Mouse (Mus musculus) left cerebral cortex, postnatal 36 days (tissue): ENCODE results near the gene Arl4c. TPM values are rescaled to one million over a fixed set of nuclear protein-coding genes. Genes with fewer than 3 reads are reported as not detected.
A peak's percentile ranks its signal among the peaks of the same experiment; 100 is the strongest.

Experiments used
- DNase-seq, 2 experiments: peaks; one replicate each; pipeline ENCODE4 v3.0.0; 2021 to 2022; ENCODE audit warnings: low spot score in 2 of 2, mixed read lengths in 1 of 2
- intact Hi-C: fragments of 180-260 bp; cut with DNase I; formaldehyde crosslinking; loops from one replicate; pipeline ENCODE4 v1.15.1; 2025
- total RNA-seq, 2 experiments: library from RNA; stranded (reverse); gene quantifications; 2 replicates each; pipeline ENCODE4 v1.2.3; 2021

Arl4c gene
- total RNA-seq, 2 experiments from 2014 or later, result 31.4 to 40.0 TPM

DNA sequence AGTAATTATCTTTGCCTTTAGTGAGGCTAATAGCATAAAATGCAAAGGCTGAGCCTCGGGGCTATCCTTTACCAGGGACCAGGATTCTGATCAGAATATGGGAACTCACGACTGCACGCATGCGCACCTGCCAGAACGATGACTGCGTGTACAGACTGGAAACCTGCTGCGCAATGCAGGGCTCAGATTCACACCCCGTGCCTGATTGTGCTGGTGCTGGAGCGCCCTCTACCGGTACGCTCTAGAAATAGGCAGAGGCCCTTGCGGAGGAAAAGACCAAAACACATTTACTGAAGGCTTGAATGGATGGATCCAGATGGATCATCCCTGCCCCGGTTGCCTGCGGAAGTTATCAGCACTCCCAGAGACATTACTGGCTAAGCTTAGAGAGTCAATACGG lies 3.8 kb upstream of the Arl4c start:
- intact Hi-C loops, result loop anchor here (1.0 to 5.0 kb wide), 3 partner anchors 249 to 348 kb away; no protein-coding TSS in a partner anchor
- peak; percentile 89 to 94 for DNase-seq

DNA sequence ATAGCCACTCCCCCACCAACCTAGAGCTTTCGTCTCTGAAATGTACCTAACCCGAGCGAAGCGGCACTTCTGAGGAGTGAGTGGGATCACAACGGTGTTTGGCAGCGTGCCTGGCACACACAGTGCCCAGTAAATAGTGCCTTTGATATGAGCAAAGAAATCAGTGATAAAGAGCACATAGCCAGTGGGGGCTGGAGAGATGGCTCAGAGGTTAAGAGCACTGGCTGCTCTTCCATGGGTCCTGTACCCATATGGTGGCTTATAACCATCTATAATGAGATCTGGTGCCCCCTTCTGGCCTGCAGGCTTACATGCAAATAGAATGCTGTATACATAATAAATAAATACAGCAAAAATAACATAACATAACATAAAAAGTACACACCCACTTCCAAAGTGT lies 3.0 kb upstream of the Arl4c start:
- DNase-seq, result no peak
- intact Hi-C loops, result loop anchor here (2.0 to 5.0 kb wide), 2 partner anchors 280 to 348 kb away; no protein-coding TSS in a partner anchor

DNA sequence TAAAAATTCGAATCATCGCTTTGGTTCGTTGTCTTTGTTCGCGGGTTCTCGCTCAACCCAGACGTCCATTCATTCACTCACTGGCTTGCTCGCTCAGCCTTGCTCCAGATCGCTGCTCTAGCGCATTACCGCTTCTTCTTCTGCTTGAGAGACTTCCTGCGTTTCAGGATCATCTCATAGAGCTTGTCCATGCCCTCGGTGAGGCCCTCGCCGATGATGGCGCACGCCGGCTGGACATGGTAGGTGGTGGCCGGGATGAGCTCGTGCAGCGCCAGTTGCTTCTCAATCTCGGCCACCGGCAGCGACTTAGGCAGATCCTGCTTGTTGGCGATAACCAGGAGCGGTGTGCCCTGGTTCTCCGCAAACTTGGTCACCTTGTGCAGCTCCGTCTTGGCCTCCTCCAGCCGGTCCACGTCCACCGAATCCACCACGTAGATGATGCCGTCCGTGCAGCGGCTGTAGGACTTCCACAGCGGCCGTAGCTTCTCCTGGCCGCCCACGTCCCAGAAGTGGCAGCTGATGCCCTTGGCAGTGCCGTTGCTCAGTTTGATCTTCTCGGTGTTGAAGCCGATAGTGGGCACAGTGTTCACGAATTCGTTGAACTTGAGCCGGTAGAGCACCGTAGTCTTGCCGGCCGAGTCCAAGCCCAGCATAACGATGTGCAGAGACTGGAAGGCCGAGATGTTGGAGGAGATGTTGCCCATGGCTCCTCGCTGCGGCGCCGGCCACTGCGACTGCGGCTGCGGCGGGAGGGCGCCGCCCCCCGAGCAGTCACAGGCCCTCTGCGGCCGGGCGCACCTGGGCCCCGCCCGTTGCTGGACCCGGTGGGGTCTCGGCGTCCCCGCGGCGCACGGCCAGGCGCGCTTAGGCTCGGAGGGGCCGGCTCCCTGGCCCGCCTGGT lies 810 bp downstream of the Arl4c start:
- intact Hi-C loops, result no loop called here
- DNase-seq, result peak in 1 of 2 experiments; percentile 58

DNA sequence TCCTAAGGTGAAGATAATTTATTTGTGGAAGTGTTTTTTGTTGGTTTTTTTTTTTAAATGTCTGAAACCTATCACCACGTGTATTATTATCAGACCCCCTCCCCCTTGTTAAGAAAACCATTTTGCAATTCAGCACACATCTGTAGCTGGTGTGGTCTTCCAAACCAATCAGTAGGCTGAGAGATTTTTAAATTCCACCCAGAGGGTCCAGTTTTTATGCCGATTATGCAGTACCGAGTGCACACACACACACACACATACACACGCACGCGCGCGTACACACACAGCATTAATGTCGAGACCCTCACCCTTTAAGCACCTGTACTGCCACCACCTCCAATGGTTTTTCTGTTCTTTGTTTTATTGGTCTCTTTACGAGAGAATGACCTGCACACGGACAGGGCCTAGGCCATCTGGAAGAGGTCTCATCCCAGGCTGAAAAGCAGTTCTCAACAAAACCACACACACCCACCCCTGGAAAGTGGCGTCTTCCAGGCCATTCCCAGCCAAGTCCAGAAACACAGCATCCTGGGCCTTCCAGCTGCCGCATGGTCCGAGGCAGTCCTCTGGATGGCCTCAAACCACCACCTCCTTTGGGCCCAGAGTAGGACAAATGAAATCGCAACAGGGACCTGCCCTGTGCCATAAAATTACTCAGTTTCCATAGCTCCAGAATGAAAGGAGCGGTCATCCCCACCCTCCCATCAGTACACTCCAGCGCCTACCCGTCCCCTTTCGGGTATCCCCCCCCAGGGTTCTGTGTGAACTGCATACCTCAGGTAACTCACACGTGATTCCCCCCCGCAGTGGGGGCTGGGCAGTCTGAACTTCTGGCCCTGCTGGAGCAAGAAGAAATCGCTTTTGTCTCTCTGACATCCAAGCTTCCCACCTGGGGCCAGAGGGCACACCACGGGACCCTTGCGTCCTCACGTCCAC lies 1.9 kb downstream of the Arl4c start:
- intact Hi-C loops, result no loop called here

DNA sequence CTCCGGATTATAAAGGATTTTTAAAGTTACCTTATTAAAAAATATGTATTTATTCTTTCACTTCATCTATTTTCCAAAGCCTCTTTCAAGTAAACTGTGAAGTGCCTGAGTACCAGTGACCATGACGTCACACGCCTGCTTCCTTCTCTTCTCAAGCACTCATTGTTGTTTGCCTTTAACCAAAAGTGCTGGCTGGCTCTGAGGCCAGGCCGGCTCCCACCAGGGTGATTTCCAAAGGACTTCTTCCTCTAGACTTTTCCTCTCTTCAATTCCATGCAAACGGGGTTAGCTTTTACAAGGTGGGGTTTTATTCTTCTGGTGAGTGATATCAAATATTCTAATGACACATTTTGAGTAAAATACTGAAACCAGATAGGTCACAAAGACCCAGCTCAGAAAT lies 2.6 kb downstream of the Arl4c start:
- no peak for DNase-seq
- intact Hi-C loops, result no loop called here

More for the DNA sequence above, 1.9 kb downstream of the Arl4c start:
- DNase-seq, result peak in 1 of 2 experiments; percentile 32

DNA sequence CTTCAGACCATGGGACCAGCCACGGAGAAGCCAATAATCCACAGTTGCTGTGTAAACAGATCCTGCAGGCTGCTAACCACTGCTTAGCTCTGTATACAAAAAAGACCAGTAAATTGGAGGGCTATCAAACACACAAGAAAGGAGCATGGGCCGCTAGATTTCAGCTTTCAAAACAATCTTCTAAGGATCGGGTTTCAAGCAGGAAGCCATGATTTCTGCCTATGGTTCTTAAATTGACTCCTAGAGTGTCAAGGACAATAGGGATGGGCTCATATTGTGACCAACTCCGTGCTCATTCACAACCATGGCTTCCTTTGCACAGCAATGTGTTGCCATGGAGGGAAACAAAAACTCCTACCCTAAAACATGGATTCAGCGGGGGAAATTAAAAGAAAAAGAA lies 3.1 kb downstream of the Arl4c start:
- intact Hi-C loops, result no loop called here
- DNase-seq, result no peak

DNA sequence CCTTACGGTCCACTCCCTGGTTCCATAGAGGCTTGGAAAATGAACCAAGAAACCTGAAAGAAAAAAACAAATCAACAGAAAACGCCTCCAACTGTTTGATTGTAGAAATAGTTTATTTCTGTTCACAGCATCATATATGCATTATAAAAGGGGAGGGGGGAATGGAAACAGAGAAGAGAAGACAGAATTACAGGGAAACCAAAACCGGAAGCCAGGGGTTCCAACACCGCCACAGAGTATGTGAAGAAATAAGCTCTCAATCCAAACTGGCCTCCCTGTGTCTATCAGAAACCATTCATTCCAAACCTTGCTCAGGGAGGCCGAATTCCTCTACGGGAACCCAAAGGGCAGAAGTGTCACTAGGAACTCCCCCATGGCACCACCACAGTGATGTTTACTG lies 3.9 kb downstream of the Arl4c start:
- intact Hi-C loops, result no loop called here
- DNase-seq, result no peak

DNA sequence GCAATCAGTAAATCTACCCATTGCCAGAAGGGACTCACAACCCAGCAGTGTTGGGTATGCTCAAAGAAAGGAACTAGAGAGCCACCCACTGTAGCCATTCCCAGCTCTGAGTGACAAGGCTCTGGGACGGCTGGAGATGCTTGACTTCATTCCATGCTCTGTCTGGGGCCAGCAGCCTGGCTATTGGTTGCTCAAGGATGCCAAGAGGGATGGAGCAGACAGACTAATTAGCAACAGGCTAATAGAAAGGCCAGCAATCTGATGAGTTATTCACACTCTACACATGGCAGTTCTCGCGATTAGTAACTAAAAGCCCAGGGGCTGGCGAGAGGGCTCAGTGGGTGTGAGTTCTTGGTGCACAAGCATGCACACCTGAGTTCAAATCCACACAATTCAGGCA lies 5.6 kb downstream of the Arl4c start:
- intact Hi-C loops, result no loop called here
- no peak for DNase-seq

DNA sequence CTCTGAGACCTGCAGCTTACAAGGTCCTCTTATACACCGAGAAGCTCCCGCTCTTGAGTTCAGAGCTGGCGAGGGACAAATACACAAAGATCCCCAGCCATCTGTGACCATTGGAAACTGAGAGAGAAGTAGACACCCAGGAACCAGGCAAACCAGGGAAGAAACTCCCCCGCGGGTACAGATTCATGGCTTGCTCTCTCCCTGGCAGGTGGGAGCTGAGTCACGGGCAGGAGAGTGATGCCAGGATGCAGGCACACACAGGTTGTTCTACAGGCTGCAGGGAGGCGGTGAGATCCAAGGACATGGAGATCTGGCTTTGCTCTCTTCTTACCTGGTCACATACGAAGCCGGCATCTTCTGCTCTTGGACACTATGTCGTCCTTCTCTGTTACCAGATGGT lies 7.7 kb downstream of the Arl4c start:
- peak in 1 of 2 experiments; percentile 48 for DNase-seq

DNA sequence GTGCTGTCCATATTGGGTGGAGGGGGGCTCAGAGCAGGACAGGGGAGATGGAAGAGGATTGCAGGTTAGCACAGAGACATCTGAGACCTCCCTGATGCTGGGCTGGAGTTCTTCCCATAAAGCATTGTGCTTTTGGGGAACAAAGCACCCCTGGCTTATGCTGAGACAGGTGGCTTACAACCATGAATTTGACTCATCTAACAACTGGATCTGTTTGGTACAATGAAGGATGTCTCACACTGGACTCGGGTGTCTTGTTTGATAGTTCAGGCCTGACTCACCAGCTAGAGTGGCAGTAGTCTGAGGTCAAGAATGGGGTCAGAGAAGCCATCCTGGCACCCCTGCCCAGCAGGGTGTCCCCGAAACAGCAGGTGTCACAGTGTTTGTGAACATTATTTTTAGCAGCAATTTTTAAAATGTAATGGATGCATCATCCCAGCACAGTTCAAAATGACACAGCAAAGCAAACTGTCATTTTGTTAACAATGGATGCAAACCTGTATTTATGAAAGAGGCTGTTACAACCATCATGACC lies 9.7 kb downstream of the Arl4c start:
- no peak for DNase-seq
- intact Hi-C loops, result no loop called here

More for the DNA sequence above, 7.7 kb downstream of the Arl4c start:
- intact Hi-C loops, result no loop called here

DNA sequence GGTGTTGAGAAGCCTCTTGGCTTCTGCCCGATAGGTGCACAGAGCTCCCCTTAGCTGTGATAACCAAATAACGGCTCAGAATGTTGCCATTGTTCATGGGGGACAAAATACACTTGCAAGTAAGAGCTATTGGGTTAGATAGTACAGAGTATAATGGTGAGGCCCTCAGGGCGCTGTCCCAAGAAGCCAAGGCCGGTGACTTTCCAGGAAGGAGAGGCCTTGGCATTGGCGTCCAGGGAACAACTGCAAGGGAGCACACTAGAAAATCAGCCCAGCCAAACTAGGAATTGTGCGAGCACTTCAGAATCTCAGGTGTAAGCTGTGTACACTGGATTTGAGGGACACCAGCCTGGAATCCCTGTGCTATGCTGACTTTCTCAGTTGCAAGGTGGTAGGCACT lies 11.4 kb downstream of the Arl4c start:
- intact Hi-C loops, result no loop called here
- DNase-seq, result no peak

DNA sequence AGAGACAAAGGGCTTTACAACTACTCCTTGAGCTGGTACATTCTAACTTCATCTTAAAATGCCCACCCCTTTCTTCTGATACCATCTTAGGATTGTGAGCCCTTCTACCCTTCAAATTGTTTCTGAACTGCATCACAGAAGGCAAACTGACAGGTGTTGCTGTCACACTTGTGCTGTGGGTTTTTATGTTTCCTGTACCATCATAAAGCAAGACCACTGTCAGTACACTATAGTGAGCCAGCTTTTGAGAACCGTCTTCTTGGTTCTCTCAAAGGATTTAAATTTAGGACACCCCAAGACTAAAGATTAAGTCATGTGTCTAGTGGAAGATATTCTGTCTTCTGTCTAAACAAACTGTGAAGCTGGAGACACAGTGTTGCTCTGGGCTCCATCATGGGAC lies 17.3 kb downstream of the Arl4c start:
- no peak for DNase-seq
- intact Hi-C loops, result no loop called here

DNA sequence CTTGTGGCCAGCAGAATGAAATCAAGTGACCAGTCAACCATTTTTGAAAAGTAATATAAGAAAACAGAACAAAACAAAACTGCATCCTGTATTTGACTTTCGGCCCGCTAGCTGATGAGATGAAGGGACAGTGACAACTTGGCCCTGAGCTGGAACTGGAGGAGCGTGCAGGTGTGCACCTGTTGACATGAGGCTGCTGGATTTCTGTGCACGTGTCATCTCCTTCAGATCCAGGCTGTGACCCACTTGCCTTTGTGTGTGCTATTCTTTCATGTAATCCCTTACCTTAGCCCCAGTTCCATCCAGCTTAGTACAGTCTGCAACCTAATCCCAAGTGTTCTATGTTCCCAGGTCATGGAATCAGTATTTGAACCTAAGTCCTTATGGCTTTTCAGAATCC lies 20.4 kb downstream of the Arl4c start:
- intact Hi-C loops, result no loop called here
- DNase-seq, result no peak

DNA sequence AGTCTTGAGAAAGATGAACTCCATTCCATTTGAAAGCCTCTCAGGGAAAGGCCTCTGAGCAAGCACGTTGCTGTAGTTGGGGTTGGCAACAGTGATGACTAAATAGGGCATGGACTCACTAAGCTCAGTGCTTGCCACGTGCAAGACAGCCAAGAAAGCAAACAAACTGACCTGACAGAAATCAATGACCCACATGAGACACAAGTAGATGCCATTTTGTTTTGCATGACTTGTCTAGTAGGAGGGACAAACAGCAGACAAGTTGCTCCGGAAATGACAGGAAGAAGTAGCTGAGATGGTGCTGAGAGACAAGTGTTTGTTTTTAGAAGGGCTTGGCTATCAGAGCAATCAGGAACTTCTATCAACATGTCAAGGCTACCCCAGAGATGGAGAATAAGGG lies 21.2 kb downstream of the Arl4c start:
- intact Hi-C loops, result no loop called here
- DNase-seq, result no peak

DNA sequence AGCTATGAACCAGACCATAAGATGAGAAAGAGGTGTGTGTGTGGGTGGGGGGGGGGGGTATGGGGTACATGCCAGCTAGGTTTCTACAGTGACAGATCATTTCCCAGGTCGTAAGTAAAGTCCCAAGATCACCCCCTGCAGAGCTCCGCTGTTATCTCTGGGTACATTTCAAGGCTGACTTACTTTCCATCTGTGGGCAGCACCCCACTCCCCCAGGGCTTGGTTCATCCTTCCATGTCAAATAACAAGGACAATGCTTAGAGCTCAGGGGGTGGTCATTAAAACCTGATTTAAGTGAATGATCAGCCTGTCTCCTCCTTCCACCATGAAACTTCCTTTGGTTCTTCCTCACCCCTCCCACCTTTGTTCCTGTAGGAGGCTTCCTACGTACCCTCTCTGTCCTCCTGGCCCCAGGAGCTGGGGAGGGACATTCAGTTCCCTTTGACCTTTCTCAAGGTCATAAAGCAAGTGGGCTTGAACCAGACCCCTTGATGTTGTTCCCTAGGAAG lies 23.7 kb downstream of the Arl4c start:
- intact Hi-C loops, result no loop called here
- DNase-seq, result no peak

DNA sequence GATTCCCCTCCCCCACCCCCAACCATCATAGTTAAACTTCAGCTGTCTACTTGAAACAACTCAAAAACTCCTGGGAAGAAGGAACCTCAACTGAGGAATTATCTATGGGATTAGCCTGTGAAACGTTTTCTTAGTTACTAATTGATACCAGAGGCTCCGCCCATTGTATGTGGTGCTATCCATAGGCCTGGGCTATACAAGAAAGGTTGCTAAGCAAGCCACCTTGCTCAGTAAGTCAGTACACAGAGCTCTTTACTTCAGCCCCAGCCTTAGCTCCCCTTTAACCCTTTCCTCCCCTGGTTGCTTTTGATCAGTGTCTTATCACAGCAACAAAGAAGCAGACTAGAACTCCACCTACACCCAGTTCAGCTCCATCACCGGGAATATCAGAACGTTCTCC lies 31.2 kb downstream of the Arl4c start:
- DNase-seq, result no peak
- intact Hi-C loops, result no loop called here

DNA sequence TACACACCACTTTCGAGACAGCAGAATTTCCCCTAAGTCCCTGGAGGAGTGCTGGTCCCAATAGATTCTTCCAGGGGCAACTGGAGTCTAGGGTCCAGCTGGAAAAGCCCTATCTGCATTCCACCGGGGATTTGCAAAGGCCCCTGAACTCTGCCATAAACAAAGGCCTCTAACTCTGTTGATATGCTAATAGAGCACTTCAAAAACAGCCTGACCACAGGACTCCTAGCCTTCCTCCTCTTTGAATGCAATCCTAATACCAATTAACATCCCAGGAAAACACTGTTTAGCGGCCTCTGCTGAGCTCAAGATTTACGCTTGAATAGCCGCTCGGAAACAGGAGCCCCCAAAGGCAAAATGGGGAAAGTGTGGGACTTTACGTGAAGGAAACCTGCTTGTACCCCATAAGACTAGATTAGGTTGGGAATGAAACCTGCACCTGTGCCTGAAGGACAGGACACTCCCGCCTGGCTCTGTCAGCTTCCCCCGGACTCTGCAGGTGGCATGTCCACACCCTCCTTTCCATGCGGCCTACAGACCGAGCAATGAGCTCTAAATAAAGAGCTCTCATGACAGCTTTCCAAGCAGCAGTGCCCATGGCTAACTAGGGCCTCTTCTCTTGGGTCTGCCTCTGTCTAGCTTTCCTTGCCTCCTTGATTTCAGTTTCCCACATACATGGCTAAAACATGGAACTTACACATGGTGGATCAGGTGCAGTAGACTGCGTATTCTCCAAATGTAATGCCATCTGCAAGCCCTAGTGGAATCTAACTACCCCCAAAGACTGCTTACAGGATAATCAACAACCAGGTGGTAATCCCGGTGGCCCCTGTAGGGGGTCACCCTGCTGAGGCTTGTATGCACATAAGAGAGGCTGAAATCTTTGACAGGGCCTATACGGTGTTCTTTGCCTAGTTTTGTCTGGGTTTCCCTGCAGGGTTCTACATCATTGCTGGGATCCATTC lies 32.9 kb downstream of the Arl4c start:
- intact Hi-C loops, result no loop called here
- DNase-seq, result no peak

DNA sequence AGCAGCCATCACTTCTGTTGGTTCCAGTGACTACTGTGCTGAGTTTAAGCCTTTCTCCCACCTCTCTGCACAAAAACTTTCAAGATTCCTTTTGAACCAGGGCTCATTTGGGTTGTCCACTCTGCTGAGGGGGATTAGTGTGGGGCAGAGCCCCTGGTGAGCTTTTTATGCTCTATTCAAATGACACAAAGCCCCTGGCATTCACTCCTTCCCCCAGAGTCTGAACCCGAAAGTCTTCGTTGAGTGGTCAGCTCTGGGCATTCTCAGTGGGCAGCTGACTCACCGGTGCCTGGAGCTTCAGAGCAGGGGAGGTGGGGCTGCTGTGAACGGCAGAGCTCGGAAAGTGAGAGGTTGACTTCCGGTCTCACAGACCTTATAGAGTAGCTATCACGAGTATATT lies 33.7 kb downstream of the Arl4c start:
- intact Hi-C loops, result no loop called here
- no peak for DNase-seq

DNA sequence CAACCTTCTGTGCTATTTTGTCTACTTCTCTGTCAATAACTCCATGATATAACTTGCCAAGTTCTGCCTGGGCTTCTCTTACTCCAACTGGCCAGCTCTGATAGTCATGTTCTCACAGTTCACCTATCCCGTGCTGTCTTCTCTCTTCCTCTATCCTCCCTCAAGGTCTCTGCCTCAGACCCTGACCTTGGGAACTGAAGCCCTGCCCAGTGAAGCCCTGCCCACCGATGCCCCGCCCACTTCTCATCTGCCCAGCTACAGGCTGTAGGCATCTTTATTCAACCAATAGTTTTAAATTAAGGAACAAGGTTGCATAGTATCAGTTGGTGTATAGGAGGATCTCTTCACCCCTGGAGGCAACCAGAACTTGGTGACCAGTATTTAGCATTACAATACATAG lies 37.4 kb downstream of the Arl4c start:
- no peak for DNase-seq
- intact Hi-C loops, result no loop called here
